Mouse (Mus musculus) brain, embryonic 14.5 days (tissue): ENCODE measurements around the gene Egfem1.

ENCODE experiments used
- CTCF ChIP-seq: fragments of 200-500 bp; IDR thresholded peaks from 2 replicates; pipeline ENCODE4 v1.5.1; 2012; ENCODE audit warnings: inconsistent platforms, mild to moderate bottlenecking, moderate library complexity, borderline replicate concordance; ENCODE audit not compliant: insufficient read depth, insufficient read length; ENCODE audit errors: extremely low read depth
- POLR2A ChIP-seq: fragments of 200-500 bp; IDR thresholded peaks from 2 replicates; pipeline ENCODE4 v1.6.1; 2012; ENCODE audit warnings: mild to moderate bottlenecking, inconsistent platforms, borderline replicate concordance; ENCODE audit not compliant: poor library complexity, insufficient read depth, insufficient read length, severe bottlenecking; ENCODE audit errors: extremely low read depth

GRCm38 (mm10) chr3:29184486-29185241 is 102.8 kb downstream of the Egfem1 start:
- TF ChIP-seq CTCF (no peak), POLR2A (no peak)
